Mouse (Mus musculus) embryonic facial prominence, embryonic 13.5 days (tissue): Measurements from ENCODE around the gene Mapk8. TPM values are rescaled to one million over a fixed set of nuclear protein-coding genes. Genes with fewer than 3 reads are reported as not detected.
"Not testable (repeated sequence)": the region's sequence is repeated elsewhere in the genome, so short reads cannot be mapped to it uniquely, and the experiment has no call there.

Experiments used
- ATAC-seq: fragments of 200-750 bp; cut with Nextera tagmentation; 2 replicates; pipeline ENCODE4 v1.8.0; 2017; ENCODE audit warnings: low read depth; ENCODE audit not compliant: insufficient number of reproducible peaks, insufficient read depth, low FRiP score, low TSS enrichment
- H3K27ac ChIP-seq: fragments of 300-500 bp; sonication (generic); 2 replicates; pipeline ENCODE4 v1.5.1; 2015; ENCODE audit warnings: moderate library complexity, mild to moderate bottlenecking, inconsistent platforms
- H3K27me3 ChIP-seq: fragments of 300-500 bp; sonication (generic); 2 replicates; pipeline ENCODE4 v1.6.1; 2015; ENCODE audit warnings: mild to moderate bottlenecking, inconsistent platforms
- H3K36me3 ChIP-seq: fragments of 300-500 bp; sonication (generic); 2 replicates; pipeline ENCODE4 v1.6.1; 2015; ENCODE audit warnings: mild to moderate bottlenecking, inconsistent platforms
- H3K4me1 ChIP-seq: fragments of 300-500 bp; sonication (generic); 2 replicates; pipeline ENCODE4 v1.6.1; 2015; ENCODE audit warnings: inconsistent platforms
- H3K4me2 ChIP-seq: fragments of 300-500 bp; sonication (generic); 2 replicates; pipeline ENCODE4 v1.6.1; 2015; ENCODE audit warnings: moderate library complexity, mild to moderate bottlenecking, inconsistent platforms
- H3K4me3 ChIP-seq: fragments of 300-500 bp; sonication (generic); 2 replicates; pipeline ENCODE4 v1.5.1; 2015; ENCODE audit warnings: mild to moderate bottlenecking, inconsistent platforms
- H3K9ac ChIP-seq: fragments of 300-500 bp; sonication (generic); 2 replicates; pipeline ENCODE4 v1.6.1; 2015; ENCODE audit warnings: mild to moderate bottlenecking, inconsistent platforms
- H3K9me3 ChIP-seq: fragments of 300-500 bp; sonication (generic); 2 replicates; pipeline ENCODE4 v1.6.1; 2016; ENCODE audit warnings: inconsistent platforms
- WGBS: fragments of 180-500 bp; shearing (Covaris S2); methylation state at CpG from one replicate; pipeline ENCODE4 v1.1.7; 2015; ENCODE audit warnings: mixed read lengths; 5-methylcytosine and 5-hydroxymethylcytosine counted together
- polyA plus RNA-seq: library from polyadenylated mRNA; unstranded; fragments of >200 nt; fragmentation: Nextera tagmentation; extraction: Ambion mirVana; gene quantifications from 2 replicates; pipeline ENCODE4 v1.2.1, GENCODE M21; 2015

Mapk8 gene
- polyA plus RNA-seq, 1 experiment from 2014 or later, result 24.2 TPM

- Histone ChIP-seq H3K27me3 (peaks cover 3% of the 10 kb centered on the region; the same call in 1 of the 2 replicates), H3K4me2 (no peak overlapping the region), H3K9ac (no peak overlapping the region), H3K27ac (no peak overlapping the region), H3K9me3 (no peaks in the 10 kb centered on the region), H3K36me3 (no peaks in the 10 kb centered on the region), H3K4me1 (peaks cover 7% of the 10 kb centered on the region), H3K4me3 (no peak overlapping the region)
- ATAC-seq, result no peak
- 70% methylated on average over 4 of the region's 4 CpGs for WGBS
Measured at GRCm38 (mm10) chr14:33448276-33448675, 1.3 kb upstream of the Mapk8 start.

GRCm38 (mm10) chr14:33446561-33447023, 366 bp downstream of the Mapk8 start:
- peaks cover 3% of the 10 kb centered on the region; the same call in 1 of the 2 replicates for H3K27me3 ChIP-seq
- ATAC-seq, result peak; percentile 62
- no peaks in the 10 kb centered on the region for H3K36me3 ChIP-seq
- H3K27ac ChIP-seq, result peak overlapping the region; percentile 91
- H3K4me3 ChIP-seq, result peak overlapping the region; percentile 91
- peaks cover 7% of the 10 kb centered on the region for H3K4me1 ChIP-seq
- no peaks in the 10 kb centered on the region for H3K9me3 ChIP-seq
- WGBS, result under 1% methylated on average over 45 of the region's 72 CpGs
- peak overlapping the region; percentile 67 for H3K4me2 ChIP-seq
- H3K9ac ChIP-seq, result peak overlapping the region; percentile 93

- Histone ChIP-seq H3K27me3 (peaks cover 3% of the 10 kb centered on the region; the same call in 1 of the 2 replicates), H3K4me1 (peaks cover 7% of the 10 kb centered on the region), H3K36me3 (no peaks in the 10 kb centered on the region), H3K9ac (peak overlapping the region; percentile 93), H3K27ac (no peak overlapping the region), H3K9me3 (no peaks in the 10 kb centered on the region), H3K4me3 (peak overlapping the region; percentile 91), H3K4me2 (peak overlapping the region; percentile 67)
- ATAC-seq, result no peak
- 33% methylated on average over 3 of the region's 3 CpGs for WGBS
Measured at GRCm38 (mm10) chr14:33445962-33446361, 996 bp downstream of the Mapk8 start.

GRCm38 (mm10) chr14:33443780-33444179, 3.2 kb downstream of the Mapk8 start:
- Histone ChIP-seq H3K4me2 (no peak overlapping the region), H3K9me3 (no peaks in the 10 kb centered on the region), H3K27ac (no peak overlapping the region), H3K4me1 (peaks cover 7% of the 10 kb centered on the region), H3K9ac (no peak overlapping the region), H3K27me3 (peaks cover 3% of the 10 kb centered on the region; the same call in 1 of the 2 replicates), H3K36me3 (no peaks in the 10 kb centered on the region), H3K4me3 (no peak overlapping the region)
- 83% methylated on average over 2 of the region's 2 CpGs for whole genome bisulfite sequencing
- no peak for ATAC-seq

- peaks cover 11% of the 10 kb centered on the region for H3K36me3 ChIP-seq
- H3K27me3 ChIP-seq, H3K4me3 ChIP-seq, H3K27ac ChIP-seq, H3K4me1 ChIP-seq, H3K9me3 ChIP-seq, H3K4me2 ChIP-seq, ATAC-seq, H3K9ac ChIP-seq: not testable (repeated sequence)
- WGBS, result 81% methylated on average over 4 of the region's 4 CpGs
Measured at GRCm38 (mm10) chr14:33432485-33432884, 14.5 kb downstream of the Mapk8 start.

- Histone ChIP-seq H3K27me3 (no peaks in the 10 kb centered on the region), H3K27ac (no peak overlapping the region), H3K36me3 (no peaks in the 10 kb centered on the region), H3K4me2 (no peak overlapping the region), H3K9ac (no peak overlapping the region), H3K4me1 (peaks cover 4% of the 10 kb centered on the region; the same call in 1 of the 2 replicates), H3K9me3 (no peaks in the 10 kb centered on the region), H3K4me3 (no peak overlapping the region)
- no peak for ATAC-seq
Measured at GRCm38 (mm10) chr14:33424124-33424523, 22.8 kb downstream of the Mapk8 start.

- H3K9ac ChIP-seq, result no peak overlapping the region
- 79% methylated on average over 1 of the region's 1 CpGs for WGBS
- no peak overlapping the region for H3K27ac ChIP-seq
- peaks cover 4% of the 10 kb centered on the region; the same call in 1 of the 2 replicates for H3K4me1 ChIP-seq
- no peak overlapping the region for H3K4me3 ChIP-seq
- no peaks in the 10 kb centered on the region for H3K36me3 ChIP-seq
- no peaks in the 10 kb centered on the region for H3K27me3 ChIP-seq
- H3K9me3 ChIP-seq, result no peaks in the 10 kb centered on the region
- ATAC-seq, result no peak
- H3K4me2 ChIP-seq, result no peak overlapping the region
Measured at GRCm38 (mm10) chr14:33423003-33423402, 24.0 kb downstream of the Mapk8 start.

GRCm38 (mm10) chr14:33418311-33418909, 28.5 kb downstream of the Mapk8 start:
- Histone ChIP-seq H3K9me3 (no peaks in the 10 kb centered on the region), H3K4me2 (no peak overlapping the region), H3K9ac (no peak overlapping the region), H3K36me3 (no peaks in the 10 kb centered on the region), H3K4me1 (no peaks in the 10 kb centered on the region), H3K27me3 (no peaks in the 10 kb centered on the region), H3K4me3 (no peak overlapping the region), H3K27ac (no peak overlapping the region)
- 95% methylated on average over 3 of the region's 3 CpGs for WGBS
- ATAC-seq, result no peak

GRCm38 (mm10) chr14:33415746-33416145, 31.2 kb downstream of the Mapk8 start:
- Histone ChIP-seq H3K4me2 (no peak overlapping the region), H3K27me3 (no peaks in the 10 kb centered on the region), H3K4me1 (no peaks in the 10 kb centered on the region), H3K36me3 (no peaks in the 10 kb centered on the region; the same call in 1 of the 2 replicates), H3K9me3 (no peaks in the 10 kb centered on the region), H3K27ac (no peak overlapping the region), H3K9ac (no peak overlapping the region), H3K4me3 (no peak overlapping the region)
- WGBS, result 93% methylated on average over 1 of the region's 1 CpGs
- no peak for ATAC-seq

- no peaks in the 10 kb centered on the region for H3K27me3 ChIP-seq
- no peak for ATAC-seq
- H3K4me1 ChIP-seq, result no peaks in the 10 kb centered on the region
- H3K9me3 ChIP-seq, result no peaks in the 10 kb centered on the region
- 93% methylated on average over 1 of the region's 1 CpGs for WGBS
- no peak overlapping the region for H3K4me2 ChIP-seq
- H3K4me3 ChIP-seq, result no peak overlapping the region
- peaks cover 24% of the 10 kb centered on the region for H3K36me3 ChIP-seq
- H3K27ac ChIP-seq, result no peak overlapping the region
- H3K9ac ChIP-seq, result no peak overlapping the region
Measured at GRCm38 (mm10) chr14:33402331-33402730, 44.6 kb downstream of the Mapk8 start.

GRCm38 (mm10) chr14:33400019-33400418, 46.9 kb downstream of the Mapk8 start:
- Histone ChIP-seq H3K36me3 (peaks cover 17% of the 10 kb centered on the region), H3K4me2 (no peak overlapping the region), H3K4me3 (no peak overlapping the region), H3K9ac (no peak overlapping the region), H3K27me3 (no peaks in the 10 kb centered on the region), H3K27ac (no peak overlapping the region), H3K9me3 (no peaks in the 10 kb centered on the region), H3K4me1 (no peaks in the 10 kb centered on the region)
- 70% methylated on average over 3 of the region's 3 CpGs for WGBS
- no peak for ATAC-seq

- WGBS, result 85% methylated on average over 5 of the region's 5 CpGs
Measured at GRCm38 (mm10) chr14:33398065-33398860, 48.7 kb downstream of the Mapk8 start.

More at GRCm38 (mm10) chr14:33398065-33398860, 48.7 kb downstream of the Mapk8 start:
- no peak overlapping the region for H3K4me2 ChIP-seq
- no peak overlapping the region for H3K27ac ChIP-seq
- H3K4me3 ChIP-seq, result no peak overlapping the region
- no peak for ATAC-seq
- H3K27me3 ChIP-seq, result no peaks in the 10 kb centered on the region
- H3K9ac ChIP-seq, result no peak overlapping the region
- peaks cover 17% of the 10 kb centered on the region for H3K36me3 ChIP-seq
- no peaks in the 10 kb centered on the region for H3K4me1 ChIP-seq
- no peaks in the 10 kb centered on the region for H3K9me3 ChIP-seq
